Mouse (Mus musculus) G1E (cell line): ENCODE results near the gene Bloc1s1. TPM values are rescaled to one million over a fixed set of nuclear protein-coding genes. Genes with fewer than 3 reads are reported as not detected.

Experiments used
- ATAC-seq: 2 replicates; pipeline ENCODE4 v1.8.0; 2016; ENCODE audit warnings: mild to moderate bottlenecking; ENCODE audit not compliant: insufficient number of reproducible peaks, poor library complexity, low FRiP score, severe bottlenecking; ENCODE audit errors: extremely low read depth
- DNase-seq: peaks from one replicate; pipeline ENCODE4 v3.0.0; 2012; ENCODE audit warnings: low spot score
- H3K27me3 ChIP-seq: 2 replicates; pipeline ENCODE4 v1.6.1; 2012; ENCODE audit warnings: mild to moderate bottlenecking, low read length, inconsistent platforms; ENCODE audit not compliant: insufficient read depth
- H3K36me3 ChIP-seq: replicated peaks from 2 replicates; pipeline ENCODE3; 2012; ENCODE audit warnings: mild to moderate bottlenecking, inconsistent platforms
- H3K4me1 ChIP-seq: 2 replicates; pipeline ENCODE4 v1.6.1; 2012; ENCODE audit warnings: low read depth, low read length, inconsistent platforms, mixed read lengths; ENCODE audit not compliant: insufficient read depth
- H3K4me3 ChIP-seq: 2 replicates; pipeline ENCODE4 v1.5.1; 2012; ENCODE audit warnings: low read depth, mild to moderate bottlenecking, inconsistent platforms, low read length, moderate library complexity, mixed read lengths
- H3K9me3 ChIP-seq: replicated peaks from 2 replicates; pipeline ENCODE4 v1.6.1; 2012; ENCODE audit warnings: inconsistent platforms
- CTCF ChIP-seq: IDR thresholded peaks from 2 replicates; pipeline ENCODE4 v1.5.1; 2012; ENCODE audit warnings: low read depth, low read length, inconsistent platforms, mixed read lengths
- GATA1 ChIP-seq: IDR thresholded peaks from 2 replicates; pipeline ENCODE4 v1.6.1; 2012; ENCODE audit warnings: borderline replicate concordance, low read length, inconsistent platforms, mixed read lengths
- GATA2 ChIP-seq: IDR thresholded peaks from 2 replicates; pipeline ENCODE4 v1.6.1; 2012; ENCODE audit warnings: low read depth, low read length, inconsistent platforms, borderline replicate concordance
- POLR2AphosphoS5 ChIP-seq: IDR thresholded peaks from 2 replicates; pipeline ENCODE4 v1.6.1; 2012; ENCODE audit warnings: low read depth, low read length, inconsistent platforms; ENCODE audit not compliant: insufficient replicate concordance
- TAL1 ChIP-seq: conservative IDR thresholded peaks from 2 replicates; pipeline ENCODE4 v1.6.1; 2012; ENCODE audit warnings: low read depth, low read length, inconsistent platforms, mixed read lengths
- polyA plus RNA-seq: library from polyadenylated mRNA; stranded (reverse); fragments of >175 nt; gene quantifications from 2 replicates; pipeline ENCODE4 v1.2.3, GENCODE M21; 2012
- total RNA-seq, 2 experiments: library from RNA; stranded (forward) in 1 of 2; stranded (reverse) in 1 of 2; fragments of 200-1000 nt in 1 of 2; fragments of >200 nt in 1 of 2; fragmentation: Nextera tagmentation in 1 of 2; gene quantifications; 2 replicates each; pipeline ENCODE4 v1.2.3; 2014 to 2017

Gene Bloc1s1
- total and polyA plus RNA-seq, 3 experiments = 46.7 to 121 (median 116) TPM

DNA sequence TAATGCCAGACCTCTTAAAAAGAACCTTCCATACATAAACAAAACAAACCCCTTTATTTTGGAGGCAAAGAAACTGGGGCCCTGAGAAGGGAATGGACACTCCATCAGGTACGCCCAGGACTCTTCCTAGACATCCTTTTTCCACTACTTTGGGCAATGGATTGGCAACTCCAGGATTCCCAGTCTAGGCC is 1.1 kb downstream of the Bloc1s1 start, which contains the start of gene Rdh5:
Gene Rdh5, minus strand, starts transcription at position 67 of the 191 bp plus-strand sequence.
- TF ChIP-seq GATA1 (no peak), POLR2AphosphoS5 (no peak), TAL1 (no peak), CTCF (no peak), GATA2 (no peak)
- ATAC-seq (no peak), DNase-seq (no peak)
- peaks cover 4% of the 10 kb centered on the region; the same call in 1 of the 2 replicates for H3K27me3 ChIP-seq
- H3K4me1 ChIP-seq = peaks cover 24% of the 10 kb centered on the region
- H3K36me3 ChIP-seq = peaks cover 43% of the 10 kb centered on the region
- H3K9me3 ChIP-seq = no peaks in the 10 kb centered on the region
- peak within 1 kb of the TSS; percentile 90 for H3K4me3 ChIP-seq

DNA sequence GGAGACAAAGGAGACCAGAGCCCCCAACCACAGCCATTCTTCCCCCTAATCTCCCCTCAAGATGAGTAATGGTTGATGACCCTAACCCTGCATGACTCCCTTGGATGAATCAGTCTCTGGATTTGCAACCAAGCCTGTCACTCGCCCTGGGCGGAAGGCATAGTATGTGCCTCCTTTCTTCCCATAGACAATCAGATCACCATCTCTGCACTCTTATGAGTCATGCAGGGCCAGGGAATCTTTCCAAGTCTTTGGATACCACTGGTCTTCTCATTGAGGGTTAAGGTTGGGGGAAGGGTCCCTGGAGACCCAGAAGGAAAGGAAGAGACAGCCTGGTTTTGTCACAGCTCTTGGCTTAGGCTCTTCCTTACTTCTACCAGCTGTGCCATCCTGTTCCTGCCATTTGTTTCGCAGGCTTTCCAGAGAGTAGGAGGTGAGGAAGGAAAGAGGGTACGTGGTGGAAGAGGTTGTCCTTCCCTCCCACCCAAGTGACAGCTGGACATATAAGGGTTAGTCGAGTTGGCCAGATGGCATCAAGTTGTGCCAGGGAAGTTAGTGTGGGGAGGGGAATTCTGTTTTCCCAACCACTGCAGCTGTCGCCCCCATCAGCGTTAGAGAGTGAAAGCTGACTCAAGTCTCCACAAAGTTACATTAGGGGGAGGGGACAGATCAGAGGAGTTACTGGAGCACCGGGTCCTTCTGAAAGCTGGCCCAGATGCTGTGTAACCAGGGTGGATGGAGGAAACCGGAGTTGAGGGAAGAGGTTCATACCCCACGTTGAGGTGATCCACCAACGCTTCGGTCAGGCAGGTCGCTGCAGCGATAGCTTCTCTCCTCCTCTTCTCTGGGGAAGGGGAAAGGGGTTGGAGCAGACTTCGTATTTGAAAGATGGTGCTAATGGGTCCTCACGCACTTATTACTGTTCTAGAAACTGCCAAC is 1.7 kb downstream of the Bloc1s1 start:
- ATAC-seq = no peak
- no peak for DNase-seq
- TF ChIP-seq POLR2AphosphoS5 (no peak), GATA2 (no peak), CTCF (no peak), GATA1 (no peak), TAL1 (no peak)
- H3K36me3 ChIP-seq = peaks cover 48% of the 10 kb centered on the region
- no peaks in the 10 kb centered on the region for H3K27me3 ChIP-seq
- H3K4me3 ChIP-seq = peak overlapping the region; percentile 90
- H3K9me3 ChIP-seq = no peaks in the 10 kb centered on the region
- H3K4me1 ChIP-seq = peaks cover 24% of the 10 kb centered on the region

GRCm38 (mm10) chr10:128921251-128921650 is 2.6 kb downstream of the Bloc1s1 start:
- DNase-seq (no peak), ATAC-seq (no peak)
- TF ChIP-seq TAL1 (no peak), GATA1 (no peak), POLR2AphosphoS5 (no peak), CTCF (no peak), GATA2 (no peak)
- Histone ChIP-seq H3K27me3 (no peaks in the 10 kb centered on the region), H3K4me3 (no peak overlapping the region), H3K36me3 (peaks cover 55% of the 10 kb centered on the region), H3K9me3 (no peaks in the 10 kb centered on the region), H3K4me1 (peaks cover 24% of the 10 kb centered on the region)

GRCm38 (mm10) chr10:128920736-128921161 is 3.1 kb downstream of the Bloc1s1 start:
- Histone ChIP-seq H3K4me3 (no peak overlapping the region), H3K4me1 (peaks cover 24% of the 10 kb centered on the region), H3K9me3 (no peaks in the 10 kb centered on the region), H3K27me3 (no peaks in the 10 kb centered on the region), H3K36me3 (peaks cover 55% of the 10 kb centered on the region)
- ATAC-seq (no peak), DNase-seq (no peak)
- TF ChIP-seq CTCF (no peak), GATA1 (no peak), GATA2 (no peak), POLR2AphosphoS5 (no peak), TAL1 (no peak)

DNA sequence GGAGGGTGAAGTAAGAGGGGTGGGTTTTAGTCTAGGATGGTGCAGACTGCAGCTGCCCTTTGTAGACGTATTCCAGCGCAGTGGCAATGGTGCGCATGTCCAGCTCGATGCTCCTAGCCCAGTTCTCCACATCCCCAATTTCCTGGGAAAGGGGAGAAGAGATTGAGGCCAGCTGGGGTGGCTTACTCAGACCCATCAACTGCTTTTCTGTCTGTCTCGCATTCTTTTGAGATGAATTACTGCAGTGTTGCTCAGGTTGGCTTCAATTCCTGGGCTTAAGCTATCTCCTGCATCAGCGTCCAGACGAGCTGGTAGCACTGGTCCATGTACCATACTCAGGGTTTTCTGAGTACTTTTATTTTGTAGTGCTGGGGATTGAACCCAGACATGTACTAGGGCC is 3.9 kb downstream of the Bloc1s1 start:
- peaks cover 55% of the 10 kb centered on the region for H3K36me3 ChIP-seq
- no peaks in the 10 kb centered on the region for H3K27me3 ChIP-seq
- H3K9me3 ChIP-seq = no peaks in the 10 kb centered on the region
- ATAC-seq (no peak), DNase-seq (no peak)
- no peak overlapping the region for H3K4me3 ChIP-seq
- TF ChIP-seq GATA1 (no peak), POLR2AphosphoS5 (no peak), TAL1 (no peak), CTCF (no peak), GATA2 (no peak)
- H3K4me1 ChIP-seq = peaks cover 24% of the 10 kb centered on the region

DNA sequence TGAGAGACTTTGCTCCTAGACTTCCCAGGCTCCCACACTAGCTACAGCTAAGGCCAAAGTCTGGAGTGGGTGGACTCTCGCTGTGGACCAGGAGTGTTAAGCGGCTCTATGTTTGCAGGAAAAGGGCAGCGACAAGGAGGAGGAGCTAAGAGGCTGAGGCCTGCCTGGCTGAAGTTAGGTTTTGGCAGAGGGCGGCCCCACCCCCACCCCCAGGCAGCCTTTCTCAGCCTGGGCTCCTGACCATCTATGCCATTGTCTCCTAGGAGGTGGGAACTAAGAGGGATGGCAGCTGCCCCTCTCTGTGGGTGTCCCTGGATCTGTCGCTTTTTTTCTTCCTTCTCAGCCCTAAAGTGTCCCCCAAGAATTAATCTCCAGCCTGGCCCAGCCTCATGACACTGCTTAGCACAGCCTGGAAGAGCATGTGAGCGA is 4.6 kb downstream of the Bloc1s1 start:
- ATAC-seq = no peak

More for the DNA sequence above, 4.6 kb downstream of the Bloc1s1 start:
- H3K27me3 ChIP-seq = no peaks in the 10 kb centered on the region
- no peak for DNase-seq
- peaks cover 23% of the 10 kb centered on the region for H3K4me1 ChIP-seq
- H3K9me3 ChIP-seq = no peaks in the 10 kb centered on the region
- no peak overlapping the region for H3K4me3 ChIP-seq
- TF ChIP-seq TAL1 = no peak
- no peak for TF ChIP-seq CTCF
- TF ChIP-seq GATA2 = no peak
- no peak for TF ChIP-seq GATA1
- no peak for TF ChIP-seq POLR2AphosphoS5
- H3K36me3 ChIP-seq = peaks cover 55% of the 10 kb centered on the region
